Mouse (Mus musculus): ENCODE measurements around the gene Pex16.

- TF ChIP-seq CTCF (IDR thresholded peaks at IDR 0.05; ENCODE audit: low read depth, low read length) (no peak), POLR2A (IDR thresholded peaks at IDR 0.05; ENCODE audit: extremely low read depth, insufficient read depth, low read length) (no peak)
Observed at GRCm38 (mm10) chr2:92371971-92372690, 2.3 kb upstream of the Pex16 start.

Measured in liver, adult 2 months (tissue).